Mouse (Mus musculus): ENCODE measurements around the gene Tmem135. TPM values are rescaled to one million over a fixed set of nuclear protein-coding genes. Genes with fewer than 3 reads are reported as not detected.

The Tmem135 gene
- polyA plus RNA-seq, 1 experiment, result 53.6 TPM

GRCm38 (mm10) chr7:89425803-89426725 is 22.0 kb upstream of the Tmem135 start:
- WGBS, result 28% methylated on average over 11 of the region's 11 CpGs
- Histone ChIP-seq H3K4me3 (ENCODE audit: insufficient read depth, low read depth, low read length) (peak overlapping the region; percentile 62), H3K27ac (ENCODE audit: insufficient read depth, low read depth, low read length) (peak overlapping the region; percentile 85), H3K36me3 (ENCODE audit: control insufficient read depth, insufficient read depth, low read length) (no peaks in the 10 kb centered on the region), H3K4me1 (ENCODE audit: control insufficient read depth, insufficient read depth, low read length) (peaks cover 21% of the 10 kb centered on the region), H3K27me3 (replicated peaks; ENCODE audit: control insufficient read depth, insufficient read depth, low read length) (no peaks in the 10 kb centered on the region)
- no peak for TF ChIP-seq POLR2A (IDR thresholded peaks at IDR 0.05; ENCODE audit: low read depth, low read length)
- no peak for TF ChIP-seq CTCF (conservative IDR thresholded peaks at IDR 0.05; ENCODE audit: insufficient read depth, insufficient read length, low read depth, low read length)
- peak; percentile 72 for DNase-seq

DNA sequence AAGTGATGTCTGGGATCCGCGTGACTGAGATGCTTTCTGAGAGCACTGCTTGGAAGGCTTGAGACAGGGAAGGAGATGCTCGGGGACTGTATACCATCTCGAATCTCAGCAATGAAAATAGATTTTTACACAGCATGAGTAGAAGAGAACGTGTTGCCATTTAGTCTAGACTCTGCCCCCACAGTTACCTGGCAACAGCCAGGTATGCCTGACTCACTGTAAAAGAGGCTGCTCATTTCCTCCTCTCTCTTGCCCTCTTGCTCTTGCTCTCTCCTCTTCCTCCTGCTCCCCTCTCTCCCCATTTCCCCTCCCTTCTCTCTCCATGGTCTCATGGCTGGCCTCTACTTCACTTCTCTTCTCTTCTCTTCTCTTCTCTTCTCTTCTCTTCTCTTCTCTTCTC is 20.6 kb upstream of the Tmem135 start:
- 47% methylated on average over 5 of the region's 5 CpGs for WGBS
- Histone ChIP-seq H3K36me3 (ENCODE audit: control insufficient read depth, insufficient read depth, low read length) (no peaks in the 10 kb centered on the region), H3K27me3 (replicated peaks; ENCODE audit: control insufficient read depth, insufficient read depth, low read length) (no peaks in the 10 kb centered on the region), H3K4me3 (ENCODE audit: insufficient read depth, low read depth, low read length) (no peak overlapping the region), H3K27ac (ENCODE audit: insufficient read depth, low read depth, low read length) (peak overlapping the region; percentile 80), H3K4me1 (ENCODE audit: control insufficient read depth, insufficient read depth, low read length) (peaks cover 15% of the 10 kb centered on the region)
- TF ChIP-seq CTCF (conservative IDR thresholded peaks at IDR 0.05; ENCODE audit: insufficient read depth, insufficient read length, low read depth, low read length) (no peak), POLR2A (IDR thresholded peaks at IDR 0.05; ENCODE audit: low read depth, low read length) (no peak)
- DNase-seq, result peak; percentile 59

GRCm38 (mm10) chr7:89423688-89424255 is 19.8 kb upstream of the Tmem135 start:
- Histone ChIP-seq H3K27me3 (replicated peaks; ENCODE audit: control insufficient read depth, insufficient read depth, low read length) (no peaks in the 10 kb centered on the region), H3K4me3 (ENCODE audit: insufficient read depth, low read depth, low read length) (no peak overlapping the region), H3K27ac (ENCODE audit: insufficient read depth, low read depth, low read length) (peak overlapping the region; percentile 80), H3K36me3 (ENCODE audit: control insufficient read depth, insufficient read depth, low read length) (no peaks in the 10 kb centered on the region), H3K4me1 (ENCODE audit: control insufficient read depth, insufficient read depth, low read length) (peaks cover 14% of the 10 kb centered on the region)
- WGBS, result 38% methylated on average over 8 of the region's 8 CpGs
- DNase-seq, result peak; percentile 90
- no peak for TF ChIP-seq POLR2A (IDR thresholded peaks at IDR 0.05; ENCODE audit: low read depth, low read length)
- TF ChIP-seq CTCF (conservative IDR thresholded peaks at IDR 0.05; ENCODE audit: insufficient read depth, insufficient read length, low read depth, low read length), result no peak

- Histone ChIP-seq H3K4me1 (ENCODE audit: control insufficient read depth, insufficient read depth, low read length) (peaks cover 14% of the 10 kb centered on the region), H3K27me3 (replicated peaks; ENCODE audit: control insufficient read depth, insufficient read depth, low read length) (no peaks in the 10 kb centered on the region), H3K27ac (ENCODE audit: insufficient read depth, low read depth, low read length) (peak overlapping the region; percentile 72), H3K4me3 (ENCODE audit: insufficient read depth, low read depth, low read length) (no peak overlapping the region), H3K36me3 (ENCODE audit: control insufficient read depth, insufficient read depth, low read length) (no peaks in the 10 kb centered on the region)
- 13% methylated on average over 5 of the region's 5 CpGs for WGBS
- TF ChIP-seq CTCF (conservative IDR thresholded peaks at IDR 0.05; ENCODE audit: insufficient read depth, insufficient read length, low read depth, low read length), result no peak
- no peak for TF ChIP-seq POLR2A (IDR thresholded peaks at IDR 0.05; ENCODE audit: low read depth, low read length)
- peak; percentile 75 for DNase-seq
These were observed 19.2 kb upstream of the Tmem135 start for GRCm38 (mm10) chr7:89423194-89423593.

DNA sequence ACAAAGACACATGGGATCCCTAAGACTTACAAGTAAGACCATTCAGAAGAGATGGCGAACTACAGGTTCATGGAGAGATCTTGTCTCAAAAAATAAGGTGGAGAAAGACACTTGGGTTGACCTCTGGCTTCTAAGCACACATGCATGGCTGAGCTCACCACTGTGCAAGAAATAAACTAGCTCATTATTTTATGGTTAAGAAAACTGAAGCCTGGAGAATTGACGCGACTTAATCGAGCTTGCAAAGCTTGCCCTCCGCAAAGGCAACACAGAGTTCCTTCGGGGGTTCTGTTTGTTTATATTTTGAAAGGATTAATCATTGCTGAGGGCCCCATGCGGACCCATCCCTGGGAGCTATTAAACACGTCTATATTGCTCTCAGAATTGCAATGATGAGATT is 18.6 kb upstream of the Tmem135 start:
- H3K27me3 ChIP-seq (replicated peaks; ENCODE audit: control insufficient read depth, insufficient read depth, low read length), result no peaks in the 10 kb centered on the region
- peak overlapping the region; percentile 72 for H3K27ac ChIP-seq (ENCODE audit: insufficient read depth, low read depth, low read length)
- 27% methylated on average over 8 of the region's 8 CpGs for WGBS
- H3K36me3 ChIP-seq (ENCODE audit: control insufficient read depth, insufficient read depth, low read length), result no peaks in the 10 kb centered on the region
- no peak overlapping the region for H3K4me3 ChIP-seq (ENCODE audit: insufficient read depth, low read depth, low read length)
- DNase-seq, result peak; percentile 65
- TF ChIP-seq POLR2A (IDR thresholded peaks at IDR 0.05; ENCODE audit: low read depth, low read length) (no peak), CTCF (conservative IDR thresholded peaks at IDR 0.05; ENCODE audit: insufficient read depth, insufficient read length, low read depth, low read length) (no peak)
- peaks cover 20% of the 10 kb centered on the region for H3K4me1 ChIP-seq (ENCODE audit: control insufficient read depth, insufficient read depth, low read length)

GRCm38 (mm10) chr7:89421294-89421693 is 17.3 kb upstream of the Tmem135 start:
- no peaks in the 10 kb centered on the region for H3K36me3 ChIP-seq (ENCODE audit: control insufficient read depth, insufficient read depth, low read length)
- H3K4me3 ChIP-seq (ENCODE audit: insufficient read depth, low read depth, low read length), result no peak overlapping the region
- no peak for TF ChIP-seq POLR2A (IDR thresholded peaks at IDR 0.05; ENCODE audit: low read depth, low read length)
- no peak for TF ChIP-seq CTCF (conservative IDR thresholded peaks at IDR 0.05; ENCODE audit: insufficient read depth, insufficient read length, low read depth, low read length)
- 64% methylated on average over 5 of the region's 5 CpGs for WGBS
- H3K27me3 ChIP-seq (replicated peaks; ENCODE audit: control insufficient read depth, insufficient read depth, low read length), result no peaks in the 10 kb centered on the region
- H3K27ac ChIP-seq (ENCODE audit: insufficient read depth, low read depth, low read length), result 0 out of 2 replicates have a peak overlapping the region, but pooled peaks have one; percentile 41
- peaks cover 26% of the 10 kb centered on the region for H3K4me1 ChIP-seq (ENCODE audit: control insufficient read depth, insufficient read depth, low read length)
- DNase-seq, result peak; percentile 74
